Mouse (Mus musculus): ENCODE results near the gene Fads6.

DNA sequence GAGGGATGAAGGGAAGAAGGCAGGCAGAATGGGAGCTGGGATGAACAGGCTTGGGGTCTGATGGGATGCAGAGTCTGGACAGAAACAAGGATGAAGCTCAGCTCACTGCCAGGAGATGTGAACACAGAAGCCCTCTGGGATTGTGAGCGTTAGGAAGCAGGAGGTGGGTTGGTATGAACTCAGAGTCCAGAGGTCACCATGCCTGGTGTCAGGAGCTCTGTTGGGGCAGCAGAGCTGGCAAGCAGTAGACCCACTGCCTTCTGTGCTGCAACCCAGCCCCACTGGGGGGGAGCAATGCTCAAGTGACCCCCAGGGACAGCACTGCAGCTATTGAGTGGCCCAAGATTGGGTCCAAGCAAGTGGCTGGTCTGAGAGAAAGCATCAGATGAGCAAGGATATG, 40.4 kb upstream of the Fads6 start:
- TF ChIP-seq POLR2A (IDR thresholded peaks at IDR 0.05; ENCODE audit: extremely low read depth, insufficient read depth, low read length) (no peak), CTCF (IDR thresholded peaks at IDR 0.05; ENCODE audit: extremely low read depth, insufficient read depth, low read length) (no peak)

Measured in cortical plate, adult 2 months (tissue).